Mouse (Mus musculus) liver (tissue): Measurements from ENCODE around the gene Gm10447.

Source experiments
- DNase-seq: peaks from one replicate; pipeline ENCODE4 v3.0.0-alpha.2; 2020; ENCODE audit warnings: mixed read lengths

Gene Gm10447

DNA sequence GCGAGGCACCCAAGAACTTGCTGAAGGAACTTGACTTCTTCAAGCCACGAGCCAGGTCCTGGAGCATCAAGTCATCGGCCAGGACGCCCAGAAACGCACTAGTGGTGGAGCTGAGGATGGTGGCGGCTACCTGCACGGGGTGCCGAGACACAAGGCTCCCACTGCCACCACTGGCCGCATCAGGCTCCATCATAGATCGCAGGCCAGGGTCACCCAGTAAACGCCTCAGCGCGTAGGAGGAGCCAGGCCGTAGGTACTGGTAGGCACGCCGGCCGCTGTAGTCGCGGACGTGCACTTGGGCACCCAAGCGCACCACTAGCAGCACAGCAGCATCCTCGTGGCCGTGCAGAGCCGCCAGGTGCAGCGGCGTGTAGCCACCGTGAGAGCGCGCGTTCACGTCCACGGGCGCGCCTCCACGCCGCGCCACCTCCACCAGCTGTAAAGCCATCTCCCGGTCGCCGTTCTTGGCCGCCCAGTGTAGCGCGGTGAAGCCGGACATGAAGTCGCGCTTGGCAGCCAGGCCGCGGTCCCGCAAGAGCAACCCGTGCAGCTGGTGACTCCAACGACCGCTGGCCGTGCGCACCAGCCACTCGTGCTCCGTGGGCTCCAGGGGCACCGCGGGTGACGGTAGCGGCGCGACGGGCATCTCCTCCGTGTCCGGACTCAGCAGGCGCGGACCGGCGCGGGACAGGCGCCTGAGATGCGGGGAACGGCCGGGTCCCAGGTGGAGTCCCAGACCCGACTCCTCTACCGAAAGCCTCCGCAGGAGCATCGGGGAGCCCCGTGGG, 21.7 kb upstream of the Gm10447 start:
- DNase-seq, result peak; percentile 48

DNA sequence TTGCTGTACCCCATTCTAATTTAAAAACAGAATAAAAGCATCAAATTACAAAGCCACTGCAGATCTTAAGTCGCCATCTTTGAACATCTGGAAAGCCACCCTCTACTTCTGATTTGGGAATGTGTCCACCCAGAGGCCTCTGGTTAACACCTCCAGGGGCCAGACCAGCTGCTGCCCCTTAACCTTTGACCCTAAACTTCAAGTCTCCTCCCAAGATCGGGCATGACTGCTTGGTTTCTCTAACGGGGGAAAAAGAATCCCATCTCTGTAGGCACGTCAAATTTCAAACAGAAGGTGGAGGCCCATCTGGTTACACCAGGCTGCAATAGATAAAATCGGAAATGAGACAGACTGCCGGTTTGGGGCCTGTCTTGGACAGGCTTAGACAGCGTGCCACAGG, 20.9 kb upstream of the Gm10447 start:
- no peak for DNase-seq

DNA sequence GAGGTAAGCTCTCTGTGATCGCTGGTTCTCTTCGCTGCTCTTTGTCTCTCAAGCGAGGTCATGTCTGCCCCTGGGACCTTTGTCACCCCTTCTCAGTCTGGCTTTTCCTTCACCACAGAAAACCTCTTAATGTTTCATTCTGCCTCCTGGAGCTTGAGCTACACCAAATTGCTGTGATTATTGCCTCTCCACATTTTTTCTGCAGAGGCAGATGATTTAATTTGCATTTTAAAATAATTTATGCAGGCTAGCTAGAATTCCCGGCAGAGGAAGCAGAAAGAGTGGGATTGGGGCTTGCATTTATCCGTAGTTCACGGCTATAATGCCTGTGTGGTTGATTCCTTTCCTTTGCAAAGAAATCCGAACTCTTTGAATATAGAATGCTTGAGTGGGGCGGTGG, 18.7 kb upstream of the Gm10447 start:
- DNase-seq, result no peak

DNA sequence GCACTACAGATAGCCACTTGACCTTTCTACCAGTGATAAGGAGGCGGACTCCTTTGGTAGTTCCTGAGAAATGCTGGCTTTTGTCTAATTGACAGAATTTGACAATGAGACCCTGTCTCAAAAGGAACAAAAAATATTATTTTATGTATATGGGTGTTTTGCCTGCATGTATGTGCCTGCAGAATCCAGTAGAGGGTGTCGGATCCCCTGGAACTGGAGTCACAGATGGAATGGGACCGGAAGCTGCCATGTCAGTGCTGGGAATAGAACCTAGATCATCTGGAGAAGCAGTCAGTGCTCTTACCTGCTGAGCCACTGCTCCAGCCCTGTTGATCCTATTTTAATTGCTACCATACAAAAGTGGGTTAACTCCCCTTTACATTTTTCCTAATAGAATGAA, 15.8 kb upstream of the Gm10447 start:
- DNase-seq, result no peak

DNA sequence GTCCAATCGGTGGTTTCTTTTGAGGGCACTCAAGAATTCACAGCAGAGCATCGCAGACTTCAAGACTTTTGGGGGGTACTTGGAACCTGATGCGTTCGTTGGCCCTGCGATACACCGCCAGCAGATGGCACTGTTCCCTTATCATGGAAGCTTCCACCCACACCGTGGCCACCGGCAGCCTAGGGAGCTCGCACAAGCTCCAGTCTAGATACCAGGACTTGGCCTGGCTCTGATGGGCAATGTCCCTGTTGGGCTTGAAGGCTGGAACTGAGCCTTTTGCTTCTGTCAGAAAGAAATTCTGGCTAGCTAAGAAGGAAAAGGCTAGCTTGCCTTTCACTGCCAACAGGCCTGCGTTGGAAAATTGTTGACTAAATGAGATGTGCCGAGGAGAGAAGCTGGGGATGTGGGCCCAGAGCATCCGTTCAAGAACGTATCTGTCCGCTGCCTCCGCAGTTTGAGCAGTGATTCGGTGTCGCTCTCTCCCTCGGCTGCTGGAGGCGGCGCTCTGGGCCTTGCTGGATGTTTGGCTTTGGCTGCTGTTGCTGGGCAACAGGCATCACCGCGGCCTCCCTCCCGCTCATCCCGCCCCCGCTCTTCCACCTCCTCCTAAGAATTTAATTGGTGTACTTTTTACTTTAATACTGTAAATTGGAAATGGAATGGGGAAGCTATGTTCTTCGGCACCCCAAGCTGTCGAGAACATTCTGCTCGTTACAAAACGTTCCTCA, 13.2 kb upstream of the Gm10447 start, which contains the start of gene Gm9837:
Gm9837 (minus strand) TSS at position 512 of the 728 bp plus-strand sequence.
- DNase-seq, result peak; percentile 90

DNA sequence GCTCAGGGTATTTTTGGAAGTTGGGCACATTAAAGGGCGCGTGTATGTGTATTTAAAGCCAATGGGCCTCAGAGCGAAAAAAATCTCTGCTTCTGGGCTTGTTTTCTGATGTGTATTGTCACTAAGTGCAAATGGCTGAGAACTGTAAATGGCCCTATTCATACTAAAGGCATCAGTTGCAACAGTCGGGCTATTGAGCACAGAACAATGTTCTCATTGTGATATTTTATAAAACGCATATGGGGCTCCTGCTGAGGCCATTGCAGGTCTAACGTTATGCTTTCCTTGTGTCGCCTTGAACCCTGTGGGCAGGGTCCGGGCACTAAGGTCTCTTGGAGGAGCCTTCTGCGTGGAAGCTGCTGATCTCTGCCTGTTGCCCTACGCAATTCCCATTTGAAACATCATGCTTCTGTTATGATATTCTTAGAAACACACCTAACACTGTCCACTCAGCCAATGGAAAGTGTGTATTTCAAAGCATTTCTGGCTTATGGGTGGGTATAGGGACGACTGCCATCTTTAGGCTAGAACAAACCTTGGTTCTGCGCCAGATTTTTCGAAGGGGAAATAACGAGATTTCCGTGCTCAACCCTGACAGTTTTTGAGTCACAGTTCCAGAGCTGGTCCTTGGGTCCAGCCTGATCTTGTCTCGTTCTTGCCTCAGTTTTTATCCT, 12.5 kb upstream of the Gm10447 start:
- no peak for DNase-seq

DNA sequence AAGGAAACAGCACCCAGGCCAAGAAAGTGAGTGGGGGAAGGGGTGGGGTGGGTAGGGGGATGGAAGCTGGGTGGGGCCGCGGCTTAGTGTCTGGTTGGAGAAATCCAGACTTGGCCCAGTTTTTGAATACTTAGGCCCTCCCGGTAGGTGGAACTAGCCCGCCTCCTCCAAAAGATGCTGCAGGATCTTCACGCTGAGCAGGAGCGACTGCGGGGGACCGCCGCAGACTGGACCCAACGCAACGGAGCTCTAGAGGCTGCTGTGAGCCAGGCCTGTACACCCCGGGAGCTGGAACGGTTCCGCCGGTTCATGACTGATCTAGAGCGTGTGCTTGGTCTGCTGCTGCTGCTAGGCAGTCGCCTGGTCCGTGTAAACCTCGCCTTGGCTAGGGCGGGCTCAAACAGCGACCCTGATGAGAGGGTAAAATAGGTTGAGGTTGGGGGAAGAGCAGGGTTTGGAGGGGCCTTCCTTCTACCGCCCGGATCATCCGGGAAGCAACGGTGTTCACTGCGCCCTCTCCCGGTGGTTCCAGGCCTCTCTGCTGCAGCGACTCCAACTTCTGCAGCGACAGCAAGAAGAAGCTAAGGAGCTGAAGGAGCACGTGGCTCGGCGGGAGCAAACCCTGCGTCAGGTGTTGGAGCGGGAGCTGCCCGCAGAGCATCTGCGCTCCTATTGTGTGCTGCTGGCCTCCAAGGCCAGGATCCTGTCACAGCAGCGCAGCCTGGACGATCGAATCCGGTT, 9.5 kb upstream of the Gm10447 start:
- peak; percentile 81 for DNase-seq

DNA sequence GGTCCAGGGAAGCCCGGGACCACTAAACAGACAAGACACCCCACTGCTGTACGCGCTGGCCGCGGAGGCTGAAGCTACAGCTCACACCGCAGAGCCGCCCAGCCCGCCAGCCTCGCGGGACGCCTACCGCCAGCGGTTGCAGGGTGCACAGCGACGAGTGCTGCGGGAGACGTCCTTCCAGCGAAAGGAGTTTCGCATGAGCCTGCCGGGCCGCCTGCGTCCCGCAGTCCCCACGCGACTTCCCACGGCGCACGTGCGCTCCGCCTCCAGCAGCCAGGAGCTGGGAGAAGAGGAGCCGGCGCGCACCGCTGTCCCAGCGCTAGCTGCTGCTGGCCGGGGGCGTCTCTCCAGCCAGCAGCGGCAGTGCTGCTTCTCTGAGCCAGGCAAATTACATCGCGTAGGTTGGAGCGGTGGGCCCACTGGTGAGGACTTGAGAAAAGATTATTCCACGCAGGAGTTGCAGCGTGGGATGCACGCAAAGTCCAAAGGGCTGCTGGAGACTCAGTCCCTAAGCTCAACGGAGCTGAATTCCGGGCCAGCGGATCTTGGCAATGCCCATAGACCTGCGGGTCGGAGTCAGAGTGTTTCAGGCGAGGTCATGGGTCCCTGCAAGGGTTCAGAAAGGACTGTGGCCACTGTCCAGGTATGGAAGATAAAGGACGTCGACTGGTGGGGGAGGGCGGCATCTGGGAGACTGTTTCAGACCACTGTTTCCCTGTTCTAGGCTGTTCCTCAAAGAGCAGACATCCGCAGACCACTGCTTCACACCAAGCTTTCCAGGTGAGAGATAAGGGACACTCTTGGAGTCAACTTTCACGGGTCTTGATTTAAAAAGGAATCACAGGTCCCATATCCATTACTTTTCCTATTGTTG, 6.9 kb upstream of the Gm10447 start:
- DNase-seq, result peak; percentile 14

DNA sequence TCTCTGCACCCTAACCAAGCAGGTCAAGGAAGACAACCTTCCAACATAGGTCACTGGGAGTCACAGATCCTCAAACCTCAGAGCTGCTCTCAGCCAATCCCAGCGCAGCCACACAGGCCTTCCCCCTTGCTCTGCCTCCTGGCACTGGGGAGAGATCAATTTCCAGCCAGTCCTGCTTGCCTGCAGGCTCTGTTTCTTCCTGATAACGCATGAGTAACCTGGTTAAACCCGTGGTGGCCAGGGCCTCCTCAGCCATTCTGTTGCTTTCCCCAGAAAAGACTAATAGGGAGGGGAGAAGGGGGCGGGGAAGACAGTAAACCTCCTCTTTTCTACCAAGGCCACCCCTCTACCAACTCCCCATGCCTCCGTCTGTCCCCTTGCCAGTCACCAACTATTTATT, 4.8 kb upstream of the Gm10447 start:
- peak; percentile 49 for DNase-seq

DNA sequence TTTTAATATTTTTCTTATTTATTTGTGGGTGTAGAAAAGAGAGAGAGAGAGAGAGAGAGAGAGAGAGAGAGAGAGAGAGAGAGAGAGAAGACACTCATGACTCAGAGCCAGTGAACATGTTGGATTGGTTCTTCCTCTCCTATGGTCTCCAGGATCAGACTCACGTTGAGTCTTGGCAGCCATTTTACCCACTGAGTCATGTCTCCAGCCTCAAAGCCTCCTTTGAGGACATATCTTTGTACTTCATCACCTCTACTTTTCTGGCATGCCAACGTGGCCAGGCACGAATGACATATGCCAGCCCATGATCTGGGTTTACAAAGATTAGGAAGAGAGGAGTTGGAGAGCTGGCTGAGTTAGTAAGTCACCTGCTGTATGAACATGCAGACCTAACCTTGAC, 3.3 kb upstream of the Gm10447 start:
- no peak for DNase-seq

DNA sequence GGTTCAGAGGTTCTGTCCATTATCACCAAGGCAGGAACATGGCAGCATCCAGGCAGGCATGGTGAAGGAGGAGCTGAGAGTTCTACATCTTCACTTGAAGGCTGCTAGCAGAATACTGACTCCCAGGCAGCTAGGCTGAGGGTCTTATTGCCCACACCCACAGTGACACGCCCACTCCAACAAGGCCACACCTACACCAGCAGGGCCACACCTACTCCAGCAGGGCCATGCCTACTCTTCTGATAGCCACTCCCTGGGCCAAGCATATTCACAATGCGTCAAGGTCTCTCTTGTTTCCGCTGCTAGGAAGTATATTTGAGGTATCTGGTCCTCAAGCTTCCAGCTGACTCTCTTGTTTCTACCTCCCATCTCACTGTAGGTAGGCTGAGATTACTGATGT, 2.1 kb upstream of the Gm10447 start:
- no peak for DNase-seq

DNA sequence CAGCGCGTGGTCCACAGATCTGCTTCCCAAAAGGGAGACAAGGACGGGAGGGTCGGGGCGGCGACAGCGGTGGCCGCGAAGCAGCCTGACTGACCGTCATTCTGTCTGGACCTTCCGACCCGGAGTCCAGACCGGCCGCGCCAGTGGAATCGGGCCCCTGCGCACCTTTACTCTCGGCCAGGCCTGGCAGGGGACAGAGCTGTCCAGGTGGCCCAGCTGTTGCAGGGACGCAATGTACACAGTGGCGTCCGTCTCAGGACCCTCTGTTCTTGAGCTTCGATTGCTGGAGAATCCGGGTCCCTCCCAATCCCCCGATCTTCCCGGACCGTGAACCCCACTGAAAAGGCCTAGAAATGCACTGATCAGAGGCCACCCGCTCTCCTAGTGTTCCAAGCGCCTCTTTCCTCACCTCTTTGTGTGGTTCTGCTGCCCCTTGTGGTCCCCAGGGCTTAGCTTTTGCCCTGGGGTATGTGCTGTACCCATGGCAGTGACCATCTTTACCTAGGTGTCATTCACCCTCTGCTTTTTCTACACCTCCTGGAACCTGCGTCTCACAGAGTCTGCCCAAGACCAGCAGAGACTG, 553 bp upstream of the Gm10447 start:
- DNase-seq, result peak; percentile 16

DNA sequence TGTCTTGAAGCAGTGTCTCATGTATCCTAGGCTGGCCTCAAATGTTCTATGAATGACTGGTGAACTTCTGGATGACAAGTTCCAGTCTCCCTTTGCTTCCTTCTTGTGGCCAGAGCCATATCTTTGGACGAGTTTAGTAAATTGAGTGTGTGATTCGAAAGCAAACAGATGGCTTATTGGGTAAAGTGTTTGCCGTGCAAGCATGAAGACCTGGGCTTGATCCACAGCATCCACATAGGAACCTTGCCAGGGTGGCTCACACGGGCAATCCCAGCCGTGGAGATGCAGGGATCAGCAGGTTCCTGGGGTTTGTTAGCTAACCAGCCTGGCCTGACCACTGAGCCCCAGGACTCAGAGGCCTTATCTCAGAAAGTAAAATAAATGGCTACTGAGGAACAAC, 3.9 kb downstream of the Gm10447 start:
- DNase-seq, result no peak

DNA sequence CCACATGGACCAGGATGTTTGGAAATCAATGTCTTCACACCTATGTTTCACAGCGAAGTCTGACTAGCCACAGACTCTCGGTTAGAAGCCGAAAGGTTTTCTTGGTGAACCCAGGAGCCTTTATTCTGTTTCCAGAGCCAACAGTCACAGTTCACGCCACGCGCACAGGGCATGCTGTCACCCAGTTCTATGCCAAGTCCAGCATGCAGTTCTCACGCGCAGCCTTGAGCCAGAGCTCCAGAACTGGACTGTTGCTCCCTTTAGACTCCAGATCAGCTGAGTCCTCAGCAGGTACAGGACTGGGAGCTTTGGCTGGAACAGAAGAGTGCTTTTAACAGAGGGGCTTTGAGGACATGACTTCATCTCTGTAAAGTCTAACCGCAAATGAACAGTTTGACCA, 4.5 kb downstream of the Gm10447 start:
- DNase-seq, result no peak

DNA sequence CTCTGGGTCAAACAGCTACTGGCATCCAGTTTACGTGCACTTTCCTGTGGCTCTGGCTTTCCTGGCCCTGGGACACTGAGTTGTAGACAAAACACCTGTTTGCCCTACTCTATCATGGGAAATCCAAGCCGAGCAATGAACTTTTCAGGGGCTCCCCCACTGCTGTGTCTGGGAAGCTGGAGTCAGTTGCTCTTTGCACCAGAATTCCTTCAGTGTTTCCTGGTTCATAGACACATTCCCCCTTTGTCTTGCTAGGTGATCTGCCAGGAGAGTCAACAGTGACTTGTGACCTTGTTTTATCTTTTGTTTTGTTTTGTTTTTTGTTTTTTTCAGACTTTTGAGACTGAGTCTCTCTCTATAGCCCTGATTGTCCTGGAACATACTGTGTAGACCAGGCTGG, 5.5 kb downstream of the Gm10447 start:
- DNase-seq, result no peak

DNA sequence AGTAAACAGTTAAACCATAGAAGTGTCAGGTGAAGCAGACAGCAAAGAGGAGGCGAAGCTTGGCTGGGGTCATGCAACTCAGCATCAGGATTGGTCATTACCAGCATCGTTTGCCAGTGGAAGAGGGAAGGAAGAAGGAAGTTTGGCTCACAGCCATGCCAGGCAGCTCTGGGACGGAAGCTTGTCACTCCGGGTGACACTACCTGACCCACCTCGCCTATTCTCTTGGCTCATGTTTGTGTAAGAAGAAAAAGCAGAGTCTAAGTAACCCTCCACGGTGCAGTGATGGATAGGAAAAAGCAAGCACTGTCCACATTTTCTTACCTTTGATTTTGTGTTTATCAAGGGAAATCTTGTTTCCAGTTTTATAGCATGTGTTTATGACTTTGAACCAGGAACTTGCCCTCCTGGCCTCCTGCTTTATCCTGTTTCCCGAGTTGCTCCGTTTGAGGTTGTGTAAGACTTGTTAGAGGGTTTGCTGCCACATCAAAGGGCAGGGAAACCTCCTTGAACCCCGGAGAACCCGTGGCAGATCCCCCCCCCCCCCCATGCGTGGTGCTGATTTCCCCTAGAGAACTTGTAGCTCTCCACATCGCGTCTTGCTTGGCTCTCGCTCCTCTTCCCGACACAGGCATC, 6.7 kb downstream of the Gm10447 start:
- no peak for DNase-seq

DNA sequence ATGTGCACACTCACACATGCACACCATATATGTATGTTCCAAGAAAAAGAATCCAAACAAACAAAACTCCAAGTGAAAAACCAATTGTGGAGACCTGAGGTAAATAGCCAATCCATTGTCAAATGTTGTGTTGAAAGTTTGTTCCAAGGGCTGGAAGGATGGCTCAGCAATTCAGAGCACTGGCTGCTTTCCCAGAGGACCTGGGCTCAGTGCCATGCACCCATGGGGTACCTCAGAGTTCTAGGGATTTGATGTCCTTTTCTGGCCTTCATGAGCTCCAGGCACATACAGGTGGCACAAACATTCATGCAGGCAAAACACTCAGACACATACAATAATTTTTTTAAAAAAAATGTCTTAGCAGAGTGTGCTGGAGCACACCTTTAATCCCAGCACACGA, 8.4 kb downstream of the Gm10447 start:
- no peak for DNase-seq

DNA sequence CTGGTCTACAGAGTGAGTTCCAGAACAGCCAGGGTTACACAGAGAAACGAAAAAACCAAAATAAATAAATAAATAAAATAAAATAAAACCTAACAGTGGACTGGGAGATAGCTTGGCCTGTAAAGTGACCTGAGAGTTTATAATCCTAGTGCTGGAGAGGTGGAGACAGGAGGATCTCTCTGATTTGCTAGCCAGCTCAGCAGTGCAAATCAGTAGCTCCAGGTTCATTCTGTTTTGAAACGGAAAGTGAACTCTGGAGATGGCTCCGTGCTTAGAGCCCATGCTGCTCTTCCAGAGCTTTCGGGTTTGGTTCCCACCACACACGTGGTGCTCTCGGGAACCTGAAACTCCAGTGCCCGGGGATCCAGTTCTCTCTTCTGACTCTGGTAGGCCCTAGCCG, 8.9 kb downstream of the Gm10447 start:
- no peak for DNase-seq

DNA sequence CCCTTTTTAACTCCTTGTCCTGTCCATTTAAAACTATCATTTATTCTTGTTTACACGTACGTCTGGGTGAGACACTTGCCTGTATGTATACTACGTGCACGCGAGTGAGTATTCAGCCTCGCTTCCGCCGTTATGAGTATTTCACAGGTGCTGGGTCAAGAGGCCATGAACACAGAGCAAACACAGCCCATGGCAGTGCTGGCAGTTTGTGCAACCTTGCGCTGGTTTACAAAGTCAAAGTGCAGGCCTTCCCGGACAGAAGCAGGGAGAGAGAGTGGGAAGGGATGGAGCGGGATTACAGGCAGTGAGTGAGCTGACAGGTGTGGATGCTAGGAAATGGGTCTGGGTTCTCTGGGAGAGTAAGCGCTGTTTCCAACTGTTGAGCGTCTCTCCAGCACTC, 10.7 kb downstream of the Gm10447 start:
- peak; percentile 47 for DNase-seq

DNA sequence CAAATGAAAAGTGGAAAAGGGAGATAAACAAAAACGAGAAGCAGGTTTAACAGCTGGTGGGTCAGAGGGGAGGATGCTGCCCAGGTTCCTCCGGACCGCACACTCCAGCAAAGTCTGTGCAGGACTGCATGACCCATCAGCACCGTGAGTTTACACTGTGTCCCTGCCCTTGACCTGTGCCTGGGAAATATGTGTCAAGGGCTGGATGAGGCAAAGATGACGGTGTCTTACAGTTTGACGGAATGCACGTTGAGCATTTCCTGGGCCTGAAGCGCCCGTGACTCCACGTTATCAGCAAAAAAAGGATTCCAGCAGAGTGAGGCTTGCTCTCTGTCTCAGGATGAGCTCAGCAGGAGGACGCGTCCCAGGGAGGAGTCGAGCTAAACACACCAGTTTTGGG, 11.3 kb downstream of the Gm10447 start:
- no peak for DNase-seq

DNA sequence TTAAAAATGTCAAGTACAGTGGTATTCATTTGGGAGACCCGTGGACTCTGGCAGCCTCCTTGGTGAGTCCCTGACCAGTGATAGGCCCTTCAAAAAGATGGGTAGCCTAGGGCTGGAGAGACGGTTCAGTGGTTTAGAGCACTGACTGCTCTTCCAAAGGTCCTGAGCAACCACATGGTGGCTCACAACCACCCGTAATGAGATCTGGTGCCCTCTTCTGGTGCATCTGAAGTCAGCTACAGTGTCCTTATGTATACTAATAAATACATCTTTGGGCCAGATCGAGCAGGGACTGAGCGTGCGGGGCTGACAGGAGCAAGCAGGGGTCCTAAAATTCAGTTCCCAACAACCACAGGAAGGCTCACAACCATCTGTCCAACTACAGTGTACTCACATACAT, 13.0 kb downstream of the Gm10447 start:
- DNase-seq, result no peak
